Mouse (Mus musculus) forebrain, embryonic 15.5 days (tissue): Measurements from ENCODE around the gene Dnajb3. TPM values are rescaled to one million over a fixed set of nuclear protein-coding genes. Genes with fewer than 3 reads are reported as not detected.
"Not testable (repeated sequence)": the region's sequence is repeated elsewhere in the genome, so short reads cannot be mapped to it uniquely, and the experiment has no call there.

Source experiments
- ATAC-seq: fragments of 200-750 bp; cut with Nextera tagmentation; replicated peaks from 2 replicates; pipeline ENCODE4 v1.8.0; 2017; ENCODE audit warnings: mild to moderate bottlenecking, moderate TSS enrichment, moderate library complexity
- H3K27ac ChIP-seq: fragments of 300-500 bp; sonication (generic); replicated peaks from 2 replicates; pipeline ENCODE4 v1.5.1; 2015; ENCODE audit warnings: mild to moderate bottlenecking, inconsistent platforms
- H3K27me3 ChIP-seq: fragments of 300-500 bp; sonication (generic); 2 replicates; pipeline ENCODE4 v1.6.1; 2015; ENCODE audit warnings: inconsistent platforms
- H3K36me3 ChIP-seq: fragments of 300-500 bp; sonication (generic); 2 replicates; pipeline ENCODE4 v1.6.1; 2015; ENCODE audit warnings: mild to moderate bottlenecking, inconsistent platforms
- H3K4me1 ChIP-seq: fragments of 300-500 bp; sonication (generic); 2 replicates; pipeline ENCODE4 v1.6.1; 2015; ENCODE audit warnings: inconsistent platforms
- H3K4me2 ChIP-seq: fragments of 300-500 bp; sonication (generic); replicated peaks from 2 replicates; pipeline ENCODE4 v1.6.1; 2015; ENCODE audit warnings: mild to moderate bottlenecking, inconsistent platforms
- H3K4me3 ChIP-seq: fragments of 300-500 bp; sonication (generic); 2 replicates; pipeline ENCODE4 v1.5.1; 2015; ENCODE audit warnings: mild to moderate bottlenecking, inconsistent platforms
- H3K9ac ChIP-seq: fragments of 300-500 bp; sonication (generic); replicated peaks from 2 replicates; pipeline ENCODE4 v1.6.1; 2015; ENCODE audit warnings: mild to moderate bottlenecking, inconsistent platforms
- H3K9me3 ChIP-seq: fragments of 300-500 bp; sonication (generic); 2 replicates; pipeline ENCODE4 v1.6.1; 2016; ENCODE audit warnings: inconsistent platforms
- WGBS: fragments of 180-500 bp; shearing (Covaris S2); methylation state at CpG from one replicate; pipeline ENCODE4 v1.1.7; 2015; ENCODE audit warnings: mixed read lengths; 5-methylcytosine and 5-hydroxymethylcytosine counted together
- polyA plus RNA-seq: library from polyadenylated mRNA; unstranded; fragments of >200 nt; fragmentation: Nextera tagmentation; extraction: Ambion mirVana; gene quantifications from 2 replicates; pipeline ENCODE4 v1.2.1, GENCODE M21; 2015

The Dnajb3 gene
- polyA plus RNA-seq, 1 experiment from 2014 or later: 13.7 TPM

- 70% methylated on average over 8 of the region's 8 CpGs for WGBS
- H3K4me2 ChIP-seq: no peak within 1 kb of the TSS
- no peaks in the 10 kb centered on the region for H3K4me1 ChIP-seq
- H3K36me3 ChIP-seq: no peaks in the 10 kb centered on the region
- H3K9me3 ChIP-seq: peaks cover 51% of the 10 kb centered on the region
- H3K9ac ChIP-seq: no peak within 1 kb of the TSS
- H3K27me3 ChIP-seq: no peaks in the 10 kb centered on the region
- no peak for ATAC-seq
- no peak within 1 kb of the TSS for H3K27ac ChIP-seq
- no peak within 1 kb of the TSS for H3K4me3 ChIP-seq
Observed at GRCm38 (mm10) chr1:88211812-88212211, 6.2 kb upstream of the Dnajb3 start, which contains the start of gene Ugt1a1. Gene Ugt1a1 (plus strand): TSS chr1:88211959.

GRCm38 (mm10) chr1:88206843-88207479 is 1.4 kb upstream of the Dnajb3 start:
- Histone ChIP-seq H3K4me1 (peaks cover 10% of the 10 kb centered on the region), H3K4me3 (no peak overlapping the region), H3K27ac (no peak overlapping the region), H3K9me3 (peaks cover 7% of the 10 kb centered on the region), H3K27me3 (no peaks in the 10 kb centered on the region), H3K4me2 (no peak overlapping the region), H3K36me3 (0 out of 2 replicates have a peak, but pooled peaks cover 3% of the 10 kb centered on the region), H3K9ac (no peak overlapping the region)
- no peak for ATAC-seq
- 80% methylated on average over 2 of the region's 2 CpGs for WGBS

- WGBS: 84% methylated on average over 7 of the region's 7 CpGs
- H3K9me3 ChIP-seq: no peaks in the 10 kb centered on the region
- 0 out of 2 replicates have a peak, but pooled peaks cover 3% of the 10 kb centered on the region for H3K36me3 ChIP-seq
- H3K4me3 ChIP-seq: no peak within 1 kb of the TSS
- H3K4me1 ChIP-seq: peaks cover 6% of the 10 kb centered on the region; the same call in 1 of the 2 replicates
- H3K27ac ChIP-seq: no peak within 1 kb of the TSS
- no peak within 1 kb of the TSS for H3K9ac ChIP-seq
- ATAC-seq: no peak
- H3K4me2 ChIP-seq: no peak within 1 kb of the TSS
- no peaks in the 10 kb centered on the region for H3K27me3 ChIP-seq
Observed at GRCm38 (mm10) chr1:88200456-88200855, 5.1 kb downstream of the Dnajb3 start, which contains the start of gene Ugt1a2. Gene Ugt1a2 (plus strand): TSS chr1:88200601.

DNA sequence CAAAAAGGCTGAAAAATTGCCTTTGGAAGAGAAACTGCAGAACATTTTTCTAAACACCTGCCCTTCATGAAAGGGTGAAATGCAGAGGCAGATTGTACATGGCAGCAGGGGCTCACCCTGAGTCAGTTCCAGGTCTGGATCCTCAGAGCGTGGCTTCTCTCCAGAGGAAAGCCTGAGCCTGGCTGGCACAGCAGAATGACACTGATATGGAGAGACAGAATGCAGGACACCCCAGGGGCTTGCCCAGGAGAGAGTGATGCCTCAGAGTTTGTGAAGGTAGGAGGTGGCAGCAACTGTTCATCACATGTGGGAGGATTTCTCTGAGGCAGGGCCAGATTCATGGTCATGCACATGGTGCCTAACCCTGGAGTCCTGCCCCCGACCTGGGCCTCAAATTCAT is 5.6 kb downstream of the Dnajb3 start:
- H3K4me3 ChIP-seq: no peak overlapping the region
- WGBS: 81% methylated on average over 2 of the region's 2 CpGs
- no peak overlapping the region for H3K4me2 ChIP-seq
- H3K4me1 ChIP-seq: peaks cover 1% of the 10 kb centered on the region; the same call in 1 of the 2 replicates
- ATAC-seq: no peak
- 0 out of 2 replicates have a peak, but pooled peaks cover 3% of the 10 kb centered on the region for H3K36me3 ChIP-seq
- H3K9ac ChIP-seq: no peak overlapping the region
- no peak overlapping the region for H3K27ac ChIP-seq
- no peaks in the 10 kb centered on the region for H3K9me3 ChIP-seq
- no peaks in the 10 kb centered on the region for H3K27me3 ChIP-seq

- no peaks in the 10 kb centered on the region for H3K36me3 ChIP-seq
- no peaks in the 10 kb centered on the region for H3K27me3 ChIP-seq
- no peaks in the 10 kb centered on the region for H3K4me1 ChIP-seq
- no peak overlapping the region for H3K4me2 ChIP-seq
- H3K9ac ChIP-seq: no peak overlapping the region
- no peak overlapping the region for H3K4me3 ChIP-seq
- no peaks in the 10 kb centered on the region for H3K9me3 ChIP-seq
- no peak overlapping the region for H3K27ac ChIP-seq
- no peak for ATAC-seq
- 76% methylated on average over 3 of the region's 3 CpGs for WGBS
Observed at GRCm38 (mm10) chr1:88197443-88197842, 8.1 kb downstream of the Dnajb3 start.

DNA sequence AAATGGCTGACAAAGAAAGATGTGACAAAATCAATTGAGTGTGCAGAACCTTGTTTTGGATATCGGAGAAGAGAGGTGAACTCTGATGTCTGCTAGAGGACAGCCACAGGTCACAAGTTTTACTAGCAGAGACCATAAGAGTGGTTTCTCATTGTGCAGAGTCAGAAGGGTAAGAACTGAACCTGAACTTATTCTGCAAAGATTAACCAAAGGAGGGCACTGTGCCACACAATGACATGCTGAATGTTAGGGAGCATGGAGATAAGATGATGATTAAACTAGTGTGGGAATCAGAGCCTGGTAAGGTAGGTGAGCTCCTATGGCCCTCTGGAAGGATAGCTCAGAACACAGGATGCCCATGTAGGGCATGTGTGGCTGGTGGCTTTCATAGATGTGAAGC is 9.9 kb downstream of the Dnajb3 start:
- Histone ChIP-seq H3K9ac (no peak overlapping the region), H3K27me3 (no peaks in the 10 kb centered on the region), H3K4me3 (no peak overlapping the region), H3K36me3 (no peaks in the 10 kb centered on the region), H3K27ac (no peak overlapping the region), H3K9me3 (no peaks in the 10 kb centered on the region), H3K4me2 (no peak overlapping the region), H3K4me1 (no peaks in the 10 kb centered on the region)
- 94% methylated on average over 1 of the region's 1 CpGs for WGBS
- no peak for ATAC-seq

DNA sequence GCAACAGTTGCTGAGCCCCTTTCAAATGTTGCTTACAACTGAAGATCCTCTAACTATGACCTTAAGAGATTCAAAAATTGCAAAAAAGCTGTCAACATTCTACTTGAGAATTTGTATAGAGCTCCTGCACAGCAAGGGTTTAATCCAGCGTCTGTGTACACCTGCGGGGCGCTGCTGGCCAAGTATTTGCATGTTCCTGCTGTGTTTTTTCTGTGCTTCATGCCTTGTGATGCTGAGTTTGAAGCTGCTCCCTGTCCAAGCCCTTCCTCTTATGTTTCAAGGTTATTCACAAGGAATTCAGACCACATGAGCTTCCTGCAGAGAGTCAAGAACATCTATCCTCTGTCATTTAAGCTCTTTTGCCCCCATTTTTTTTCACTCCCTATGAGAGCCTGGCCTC is 13.4 kb downstream of the Dnajb3 start:
- Histone ChIP-seq H3K9ac (no peak overlapping the region), H3K4me2 (no peak overlapping the region), H3K4me1 (no peaks in the 10 kb centered on the region), H3K27ac (no peak overlapping the region), H3K4me3 (no peak overlapping the region), H3K27me3 (no peaks in the 10 kb centered on the region), H3K36me3 (no peaks in the 10 kb centered on the region), H3K9me3 (no peaks in the 10 kb centered on the region)
- WGBS: 74% methylated on average over 3 of the region's 3 CpGs
- no peak for ATAC-seq

- Histone ChIP-seq H3K36me3 (no peaks in the 10 kb centered on the region), H3K4me3 (no peak overlapping the region), H3K9me3 (no peaks in the 10 kb centered on the region), H3K27me3 (no peaks in the 10 kb centered on the region), H3K27ac (no peak overlapping the region), H3K9ac (no peak overlapping the region), H3K4me2 (no peak overlapping the region), H3K4me1 (no peaks in the 10 kb centered on the region)
- no peak for ATAC-seq
- 89% methylated on average over 5 of the region's 5 CpGs for WGBS
Observed at GRCm38 (mm10) chr1:88186325-88186935, 19.2 kb downstream of the Dnajb3 start.

DNA sequence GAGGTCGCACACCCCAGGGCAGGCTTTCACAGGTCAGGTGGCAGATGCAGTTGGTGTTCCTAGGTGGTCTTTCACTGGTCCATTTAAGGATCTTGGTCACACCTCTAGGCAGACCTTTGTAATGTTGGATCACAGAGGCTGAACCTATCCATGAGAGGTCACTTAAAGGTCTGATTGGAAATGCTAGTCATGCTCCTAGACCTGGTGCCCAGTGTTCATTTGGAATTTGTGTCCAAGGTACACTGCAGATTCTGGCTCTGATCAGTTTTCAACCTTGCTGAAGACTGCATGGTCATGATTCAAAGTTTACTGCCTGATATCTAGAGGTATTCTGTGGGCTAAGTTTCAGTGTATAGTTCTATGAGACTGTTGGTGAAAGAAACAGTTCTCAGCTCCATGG is 25.9 kb downstream of the Dnajb3 start:
- Histone ChIP-seq H3K9ac (no peak overlapping the region), H3K27me3 (no peaks in the 10 kb centered on the region), H3K4me1 (no peaks in the 10 kb centered on the region), H3K9me3 (0 out of 2 replicates have a peak, but pooled peaks cover 5% of the 10 kb centered on the region), H3K4me3 (no peak overlapping the region), H3K4me2 (no peak overlapping the region), H3K36me3 (no peaks in the 10 kb centered on the region), H3K27ac (no peak overlapping the region)
- no peak for ATAC-seq
- 92% methylated on average over 1 of the region's 1 CpGs for WGBS

DNA sequence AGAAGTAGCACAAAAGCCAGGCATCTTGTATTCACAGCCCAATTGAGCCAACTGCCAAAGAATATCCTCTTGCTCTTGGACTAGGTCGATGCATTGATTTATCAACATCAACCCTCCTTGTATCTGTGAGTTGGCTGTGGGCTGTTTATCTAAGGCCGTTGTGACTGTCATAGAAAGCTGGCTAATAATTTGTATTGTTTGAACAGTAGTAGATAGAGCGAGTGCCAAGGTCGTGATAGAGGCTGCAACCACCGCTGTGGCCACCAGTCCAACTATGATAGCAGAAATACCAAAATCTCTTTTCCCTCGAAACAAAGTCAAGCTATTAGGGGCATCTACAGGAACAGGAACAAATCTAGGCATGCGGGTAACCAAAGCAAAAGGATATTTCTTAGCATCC is 33.4 kb downstream of the Dnajb3 start:
- not testable (repeated sequence) for ATAC-seq, H3K27me3 ChIP-seq, H3K36me3 ChIP-seq, H3K9me3 ChIP-seq, H3K9ac ChIP-seq, H3K27ac ChIP-seq, H3K4me3 ChIP-seq, H3K4me1 ChIP-seq, H3K4me2 ChIP-seq
- WGBS: 96% methylated on average over 6 of the region's 7 CpGs

DNA sequence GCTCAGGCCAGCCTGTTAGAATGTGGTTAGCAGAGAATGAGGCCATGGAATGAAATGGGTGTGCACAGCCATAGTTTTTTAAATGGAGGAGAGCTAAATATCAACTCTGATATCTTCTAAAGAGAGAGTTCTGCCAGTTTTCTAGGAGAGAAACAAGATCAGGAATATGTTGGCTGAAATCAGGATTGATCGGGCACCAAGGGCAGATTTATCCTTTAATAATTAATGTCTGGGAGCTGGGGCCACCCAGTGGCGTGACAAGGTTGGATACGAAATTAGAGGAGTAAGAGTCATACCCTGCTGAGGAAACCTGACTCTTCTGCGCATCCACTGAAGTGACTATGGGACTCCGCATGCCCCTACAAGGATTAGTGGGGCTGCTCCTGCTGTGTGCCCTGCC is 39.9 kb downstream of the Dnajb3 start, which contains the start of gene Ugt1a5:
TSS of gene Ugt1a5 (plus strand) at position 302 of the 400 bp plus-strand sequence.
- no peaks in the 10 kb centered on the region for H3K27me3 ChIP-seq
- no peaks in the 10 kb centered on the region for H3K4me1 ChIP-seq
- 84% methylated on average over 5 of the region's 5 CpGs for WGBS
- H3K9me3 ChIP-seq: no peaks in the 10 kb centered on the region
- no peak within 1 kb of the TSS for H3K27ac ChIP-seq
- H3K4me2 ChIP-seq: no peak within 1 kb of the TSS
- H3K9ac ChIP-seq: no peak within 1 kb of the TSS
- no peak within 1 kb of the TSS for H3K4me3 ChIP-seq
- ATAC-seq: no peak
- no peaks in the 10 kb centered on the region for H3K36me3 ChIP-seq

DNA sequence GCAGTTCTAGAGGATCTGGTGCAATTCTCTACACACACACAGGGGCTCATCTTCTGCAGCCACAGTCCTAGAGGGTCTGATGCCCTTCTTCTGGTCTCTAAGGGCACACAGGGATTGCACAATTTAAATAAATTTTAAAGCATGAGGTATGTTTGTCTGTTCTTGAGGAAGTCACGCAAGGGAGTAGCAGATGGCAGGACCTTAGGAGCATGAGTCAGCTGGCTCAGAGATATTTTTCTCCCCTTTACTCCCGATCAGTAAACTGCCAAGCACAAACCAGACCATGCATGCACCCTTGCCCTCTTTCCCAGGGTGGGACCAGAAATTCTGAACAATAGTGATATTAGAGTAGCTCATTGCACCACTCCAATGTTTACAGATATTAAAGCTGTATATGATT is 47.2 kb downstream of the Dnajb3 start:
- H3K4me1 ChIP-seq: no peaks in the 10 kb centered on the region
- no peak for ATAC-seq
- no peaks in the 10 kb centered on the region for H3K36me3 ChIP-seq
- no peaks in the 10 kb centered on the region for H3K27me3 ChIP-seq
- H3K9me3 ChIP-seq: no peaks in the 10 kb centered on the region
- H3K4me3 ChIP-seq: no peak overlapping the region
- H3K27ac ChIP-seq: no peak overlapping the region
- H3K4me2 ChIP-seq: no peak overlapping the region
- H3K9ac ChIP-seq: no peak overlapping the region
- 89% methylated on average over 2 of the region's 2 CpGs for WGBS
